Mouse (Mus musculus) testis, adult 2 months (tissue): ENCODE results near the gene Ccl11. TPM values are rescaled to one million over a fixed set of nuclear protein-coding genes. Genes with fewer than 3 reads are reported as not detected.

Source experiments
- H3K27ac ChIP-seq: fragments of 200-500 bp; 2 replicates; pipeline ENCODE4 v1.5.1; 2012; ENCODE audit warnings: low read depth, low read length; ENCODE audit not compliant: control insufficient read depth, insufficient read depth
- H3K27me3 ChIP-seq: fragments of 200-500 bp; 2 replicates; pipeline ENCODE4 v1.6.1; 2012; ENCODE audit warnings: mild to moderate bottlenecking, low read length, moderate library complexity; ENCODE audit not compliant: control insufficient read depth, insufficient read depth
- H3K36me3 ChIP-seq: fragments of 200-500 bp; 2 replicates; pipeline ENCODE4 v1.6.1; 2012; ENCODE audit warnings: mild to moderate bottlenecking, low read length; ENCODE audit not compliant: control insufficient read depth, insufficient read depth
- H3K4me1 ChIP-seq: fragments of 200-500 bp; 2 replicates; pipeline ENCODE4 v1.6.1; 2012; ENCODE audit warnings: low read length; ENCODE audit not compliant: control insufficient read depth, insufficient read depth
- H3K4me3 ChIP-seq: fragments of 200-500 bp; 2 replicates; pipeline ENCODE4 v1.5.1; 2012; ENCODE audit warnings: low read depth, mild to moderate bottlenecking, low read length, moderate library complexity, mixed read lengths; ENCODE audit not compliant: control insufficient read depth
- CTCF ChIP-seq: fragments of 200-500 bp; IDR thresholded peaks from 2 replicates; pipeline ENCODE4 v1.5.1; 2012; ENCODE audit warnings: low read depth, mild to moderate bottlenecking, inconsistent platforms, low read length, moderate library complexity; ENCODE audit not compliant: control insufficient read depth, insufficient read depth, insufficient replicate concordance
- POLR2A ChIP-seq: fragments of 200-500 bp; IDR thresholded peaks from 2 replicates; pipeline ENCODE4 v1.6.1; 2012; ENCODE audit warnings: low read depth, mild to moderate bottlenecking, inconsistent platforms, low read length, moderate library complexity; ENCODE audit not compliant: control insufficient read depth
- polyA plus RNA-seq: library from polyadenylated mRNA; depleted of rRNA; stranded (reverse); fragments of >200 nt; gene quantifications from 2 replicates; pipeline ENCODE4 v1.2.3, GENCODE M21; 2012

Ccl11 gene
- polyA plus RNA-seq, 1 experiment = not detected

- TF ChIP-seq CTCF = no peak
- TF ChIP-seq POLR2A = no peak
Measured at GRCm38 (mm10) chr11:82019793-82020192, 37.8 kb upstream of the Ccl11 start.

GRCm38 (mm10) chr11:82021406-82021805 is 36.2 kb upstream of the Ccl11 start:
- TF ChIP-seq CTCF = no peak
- no peak for TF ChIP-seq POLR2A
- H3K27ac ChIP-seq = no peak overlapping the region

More at GRCm38 (mm10) chr11:82019793-82020192, 37.8 kb upstream of the Ccl11 start:
- H3K27ac ChIP-seq = no peak overlapping the region
- no peaks in the 10 kb centered on the region for H3K4me1 ChIP-seq
- H3K36me3 ChIP-seq = no peaks in the 10 kb centered on the region
- H3K4me3 ChIP-seq = no peak overlapping the region
- no peaks in the 10 kb centered on the region for H3K27me3 ChIP-seq

GRCm38 (mm10) chr11:82022504-82023056 is 35.0 kb upstream of the Ccl11 start:
- no peaks in the 10 kb centered on the region for H3K4me1 ChIP-seq
- no peak overlapping the region for H3K27ac ChIP-seq
- TF ChIP-seq CTCF (no peak), POLR2A (no peak)
- H3K4me3 ChIP-seq = peak overlapping the region; percentile 3; the same call in 1 of the 2 replicates
- no peaks in the 10 kb centered on the region for H3K27me3 ChIP-seq
- H3K36me3 ChIP-seq = no peaks in the 10 kb centered on the region

More at GRCm38 (mm10) chr11:82021406-82021805, 36.2 kb upstream of the Ccl11 start:
- H3K27me3 ChIP-seq = no peaks in the 10 kb centered on the region
- H3K4me1 ChIP-seq = no peaks in the 10 kb centered on the region
- H3K4me3 ChIP-seq = no peak overlapping the region
- no peaks in the 10 kb centered on the region for H3K36me3 ChIP-seq

GRCm38 (mm10) chr11:82023769-82024168 is 33.9 kb upstream of the Ccl11 start:
- Histone ChIP-seq H3K27me3 (no peaks in the 10 kb centered on the region), H3K4me1 (no peaks in the 10 kb centered on the region), H3K36me3 (no peaks in the 10 kb centered on the region), H3K27ac (no peak overlapping the region), H3K4me3 (no peak overlapping the region)
- no peak for TF ChIP-seq POLR2A
- TF ChIP-seq CTCF = no peak

- H3K4me1 ChIP-seq = no peaks in the 10 kb centered on the region
- H3K27ac ChIP-seq = no peak overlapping the region
Measured at GRCm38 (mm10) chr11:82030171-82030570, 27.5 kb upstream of the Ccl11 start.

GRCm38 (mm10) chr11:82032136-82032535 is 25.5 kb upstream of the Ccl11 start:
- H3K27ac ChIP-seq = no peak overlapping the region
- no peaks in the 10 kb centered on the region for H3K36me3 ChIP-seq
- TF ChIP-seq POLR2A (no peak), CTCF (no peak)
- H3K4me3 ChIP-seq = no peak overlapping the region
- H3K4me1 ChIP-seq = no peaks in the 10 kb centered on the region
- H3K27me3 ChIP-seq = no peaks in the 10 kb centered on the region

More at GRCm38 (mm10) chr11:82030171-82030570, 27.5 kb upstream of the Ccl11 start:
- Histone ChIP-seq H3K36me3 (no peaks in the 10 kb centered on the region), H3K4me3 (no peak overlapping the region), H3K27me3 (no peaks in the 10 kb centered on the region)
- no peak for TF ChIP-seq POLR2A
- no peak for TF ChIP-seq CTCF

GRCm38 (mm10) chr11:82032678-82033344 is 24.8 kb upstream of the Ccl11 start:
- H3K4me3 ChIP-seq = no peak overlapping the region
- no peaks in the 10 kb centered on the region for H3K27me3 ChIP-seq
- no peak overlapping the region; the same call in 1 of the 2 replicates for H3K27ac ChIP-seq
- TF ChIP-seq POLR2A = no peak
- no peak for TF ChIP-seq CTCF
- no peaks in the 10 kb centered on the region for H3K36me3 ChIP-seq
- H3K4me1 ChIP-seq = no peaks in the 10 kb centered on the region

- no peak overlapping the region for H3K27ac ChIP-seq
- TF ChIP-seq CTCF = no peak
- TF ChIP-seq POLR2A = no peak
- H3K27me3 ChIP-seq = no peaks in the 10 kb centered on the region
- H3K4me1 ChIP-seq = no peaks in the 10 kb centered on the region
- no peaks in the 10 kb centered on the region for H3K36me3 ChIP-seq
- H3K4me3 ChIP-seq = no peak overlapping the region
Measured at GRCm38 (mm10) chr11:82034446-82034845, 23.2 kb upstream of the Ccl11 start.
